Mouse (Mus musculus) limb, embryonic 14.5 days (tissue): ENCODE data around the gene Sh3glb1. TPM values are rescaled to one million over a fixed set of nuclear protein-coding genes. Genes with fewer than 3 reads are reported as not detected.

Experiments used
- ATAC-seq: fragments of 200-750 bp; cut with Nextera tagmentation; 2 replicates; pipeline ENCODE4 v1.8.0; 2017; ENCODE audit warnings: low read depth, moderate number of reproducible peaks, moderate TSS enrichment; ENCODE audit not compliant: low FRiP score
- DNase-seq: peaks from one replicate; pipeline ENCODE4 v3.0.0-alpha.2; 2015; ENCODE audit warnings: low spot score
- H3K27ac ChIP-seq: fragments of 300-500 bp; sonication (generic); replicated peaks from 2 replicates; pipeline ENCODE4 v1.5.1; 2014; ENCODE audit warnings: low read depth, mild to moderate bottlenecking, low read length, moderate library complexity, mixed read lengths
- H3K27me3 ChIP-seq: fragments of 300-500 bp; sonication (generic); 2 replicates; pipeline ENCODE4 v1.6.1; 2014; ENCODE audit warnings: low read length, mixed read lengths; ENCODE audit not compliant: control insufficient read depth, insufficient read depth
- H3K36me3 ChIP-seq: fragments of 300-500 bp; sonication (generic); 2 replicates; pipeline ENCODE4 v1.6.1; 2014; ENCODE audit warnings: mild to moderate bottlenecking, low read length, moderate library complexity, mixed read lengths; ENCODE audit not compliant: control insufficient read depth, insufficient read depth
- H3K4me1 ChIP-seq: fragments of 300-500 bp; sonication (generic); 2 replicates; pipeline ENCODE4 v1.6.1; 2014; ENCODE audit warnings: antibody characterized with exemption, low read length, mixed read lengths; ENCODE audit not compliant: control insufficient read depth, insufficient read depth
- H3K4me2 ChIP-seq: fragments of 300-500 bp; sonication (generic); replicated peaks from 2 replicates; pipeline ENCODE4 v1.6.1; 2014; ENCODE audit warnings: low read depth, mild to moderate bottlenecking, low read length, moderate library complexity; ENCODE audit not compliant: severe bottlenecking
- H3K4me3 ChIP-seq: fragments of 300-500 bp; sonication (generic); replicated peaks from 2 replicates; pipeline ENCODE4 v1.5.1; 2014; ENCODE audit warnings: low read length
- H3K9ac ChIP-seq: fragments of 300-500 bp; sonication (generic); 2 replicates; pipeline ENCODE4 v1.6.1; 2014; ENCODE audit warnings: mild to moderate bottlenecking, low read depth, low read length, moderate library complexity; ENCODE audit not compliant: severe bottlenecking
- H3K9me3 ChIP-seq: fragments of 300-500 bp; sonication (generic); 2 replicates; pipeline ENCODE4 v1.6.1; 2016; ENCODE audit warnings: low read length; ENCODE audit not compliant: control insufficient read depth
- POLR2A ChIP-seq: fragments of 200-500 bp; IDR thresholded peaks from 2 replicates; pipeline ENCODE4 v1.8.0; 2012; ENCODE audit warnings: inconsistent platforms, mild to moderate bottlenecking, moderate library complexity, borderline replicate concordance; ENCODE audit not compliant: insufficient read depth, insufficient read length; ENCODE audit errors: extremely low read depth
- WGBS: fragments of 180-500 bp; shearing (Covaris S2); extraction: QIAGEN DNeasy Blood & Tissue Kit; methylation state at CpG from one replicate; pipeline ENCODE4 v1.1.7; 2014; 5-methylcytosine and 5-hydroxymethylcytosine counted together
- polyA plus RNA-seq, 2 experiments: library from polyadenylated mRNA; depleted of rRNA in 1 of 2; stranded (reverse) in 1 of 2; unstranded in 1 of 2; fragments of >200 nt; fragmentation: Nextera tagmentation in 1 of 2; extraction: Ambion mirVana in 1 of 2; gene quantifications; 2 replicates each; pipeline versions ENCODE4 v1.2.1 to v1.2.3; 2012 to 2014

The Sh3glb1 gene
- polyA plus RNA-seq, 2 experiments: 30.3 to 138 TPM

- Histone ChIP-seq H3K9ac (no peak overlapping the region), H3K27ac (no peak overlapping the region), H3K36me3 (no peaks in the 10 kb centered on the region), H3K27me3 (no peaks in the 10 kb centered on the region), H3K4me3 (no peak overlapping the region), H3K9me3 (no peaks in the 10 kb centered on the region), H3K4me1 (no peaks in the 10 kb centered on the region), H3K4me2 (no peak overlapping the region)
- WGBS: 88% methylated on average over 3 of the region's 3 CpGs
- no peak for TF ChIP-seq POLR2A
- ATAC-seq (no peak), DNase-seq (no peak)
These were observed 58.7 kb downstream of the Sh3glb1 start for GRCm38 (mm10) chr3:144661439-144661838.

- H3K4me2 ChIP-seq: no peak overlapping the region
- H3K4me3 ChIP-seq: no peak overlapping the region
- H3K27ac ChIP-seq: no peak overlapping the region
- no peak overlapping the region for H3K9ac ChIP-seq
- ATAC-seq (no peak), DNase-seq (no peak)
- H3K36me3 ChIP-seq: no peaks in the 10 kb centered on the region
- H3K9me3 ChIP-seq: no peaks in the 10 kb centered on the region
- H3K4me1 ChIP-seq: peaks cover 10% of the 10 kb centered on the region
- TF ChIP-seq POLR2A: no peak
- H3K27me3 ChIP-seq: no peaks in the 10 kb centered on the region
- WGBS: 43% methylated on average over 5 of the region's 5 CpGs
These were observed 75.9 kb downstream of the Sh3glb1 start for GRCm38 (mm10) chr3:144644202-144644601.

- Histone ChIP-seq H3K4me1 (peaks cover 10% of the 10 kb centered on the region), H3K4me2 (no peak overlapping the region), H3K9ac (no peak overlapping the region), H3K27ac (no peak overlapping the region), H3K36me3 (no peaks in the 10 kb centered on the region), H3K9me3 (no peaks in the 10 kb centered on the region), H3K4me3 (no peak overlapping the region), H3K27me3 (no peaks in the 10 kb centered on the region)
- peak; percentile 91 for ATAC-seq
- WGBS: 5% methylated on average over 2 of the region's 2 CpGs
- TF ChIP-seq POLR2A: no peak
- DNase-seq: peak; percentile 84
These were observed 76.7 kb downstream of the Sh3glb1 start for GRCm38 (mm10) chr3:144643301-144643871.

- no peak for TF ChIP-seq POLR2A
- H3K4me2 ChIP-seq: no peak overlapping the region
- DNase-seq (no peak), ATAC-seq (no peak)
- H3K4me3 ChIP-seq: no peak overlapping the region
- no peaks in the 10 kb centered on the region for H3K36me3 ChIP-seq
- H3K9ac ChIP-seq: no peak overlapping the region
- H3K9me3 ChIP-seq: no peaks in the 10 kb centered on the region
- H3K4me1 ChIP-seq: peaks cover 10% of the 10 kb centered on the region
- WGBS: 96% methylated on average over 4 of the region's 4 CpGs
- no peaks in the 10 kb centered on the region for H3K27me3 ChIP-seq
- no peak overlapping the region for H3K27ac ChIP-seq
These were observed 78.0 kb downstream of the Sh3glb1 start for GRCm38 (mm10) chr3:144642141-144642540.

- H3K4me3 ChIP-seq: no peak overlapping the region
- H3K4me2 ChIP-seq: no peak overlapping the region
- H3K9me3 ChIP-seq: no peaks in the 10 kb centered on the region
- H3K27ac ChIP-seq: no peak overlapping the region
- no peak for ATAC-seq
- no peak for DNase-seq
- TF ChIP-seq POLR2A: no peak
- H3K9ac ChIP-seq: no peak overlapping the region
- no peaks in the 10 kb centered on the region for H3K27me3 ChIP-seq
- no peaks in the 10 kb centered on the region for H3K36me3 ChIP-seq
- H3K4me1 ChIP-seq: peaks cover 10% of the 10 kb centered on the region
These were observed 80.1 kb downstream of the Sh3glb1 start for GRCm38 (mm10) chr3:144640033-144640432.

GRCm38 (mm10) chr3:144639387-144639786, 80.7 kb downstream of the Sh3glb1 start:
- Histone ChIP-seq H3K9me3 (no peaks in the 10 kb centered on the region), H3K9ac (no peak overlapping the region), H3K27ac (no peak overlapping the region), H3K36me3 (no peaks in the 10 kb centered on the region), H3K4me3 (no peak overlapping the region), H3K27me3 (no peaks in the 10 kb centered on the region), H3K4me2 (no peak overlapping the region), H3K4me1 (peaks cover 10% of the 10 kb centered on the region)
- 61% methylated on average over 3 of the region's 3 CpGs for WGBS
- peak; percentile 42; the same call in 1 of the 2 replicates for ATAC-seq
- no peak for TF ChIP-seq POLR2A
- DNase-seq: peak; percentile 52
